Mouse (Mus musculus) forebrain, postnatal 0 days (tissue): ENCODE data around the gene Pno1. TPM values are rescaled to one million over a fixed set of nuclear protein-coding genes. Genes with fewer than 3 reads are reported as not detected.
"Not testable (repeated sequence)": the region's sequence is repeated elsewhere in the genome, so short reads cannot be mapped to it uniquely, and the experiment has no call there.

ENCODE experiments used
- ATAC-seq: fragments of 200-750 bp; cut with Nextera tagmentation; 2 replicates; pipeline ENCODE4 v1.8.0; 2017; ENCODE audit warnings: mild to moderate bottlenecking, moderate library complexity
- DNase-seq: peaks from one replicate; pipeline ENCODE4 v3.0.0-alpha.2; 2015
- H3K27ac ChIP-seq: fragments of 300-500 bp; sonication (generic); 2 replicates; pipeline ENCODE4 v1.5.1; 2014; ENCODE audit warnings: low read depth, mild to moderate bottlenecking, antibody characterized with exemption, low read length, moderate library complexity, mixed read lengths
- H3K27me3 ChIP-seq: fragments of 300-500 bp; sonication (generic); 2 replicates; pipeline ENCODE4 v1.6.1; 2014; ENCODE audit warnings: mild to moderate bottlenecking, low read length, mixed read lengths; ENCODE audit not compliant: insufficient read depth
- H3K36me3 ChIP-seq: fragments of 300-500 bp; sonication (generic); 2 replicates; pipeline ENCODE4 v1.6.1; 2014; ENCODE audit warnings: mild to moderate bottlenecking, moderate library complexity; ENCODE audit not compliant: insufficient read depth
- H3K4me1 ChIP-seq: fragments of 300-500 bp; sonication (generic); 2 replicates; pipeline ENCODE4 v1.6.1; 2014; ENCODE audit warnings: antibody characterized with exemption; ENCODE audit not compliant: insufficient read depth
- H3K4me2 ChIP-seq: fragments of 300-500 bp; sonication (generic); 2 replicates; pipeline ENCODE4 v1.6.1; 2014; ENCODE audit warnings: low read depth, mild to moderate bottlenecking, moderate library complexity
- H3K4me3 ChIP-seq: fragments of 300-500 bp; sonication (generic); 2 replicates; pipeline ENCODE4 v1.5.1; 2014; ENCODE audit warnings: low read depth, low read length, mixed read lengths
- H3K9ac ChIP-seq: fragments of 300-500 bp; sonication (generic); 2 replicates; pipeline ENCODE4 v1.6.1; 2014; ENCODE audit warnings: mild to moderate bottlenecking
- H3K9me3 ChIP-seq: fragments of 300-500 bp; sonication (generic); 2 replicates; pipeline ENCODE4 v1.6.1; 2016; ENCODE audit warnings: low read length
- CTCF ChIP-seq: sonication (generic); IDR thresholded peaks from 2 replicates; pipeline ENCODE4 v1.5.1; 2016; ENCODE audit warnings: antibody characterized with exemption, control low read depth, low read depth
- WGBS: fragments of 180-500 bp; shearing (Covaris S2); extraction: QIAGEN DNeasy Blood & Tissue Kit; methylation state at CpG from one replicate; pipeline ENCODE4 v1.1.7; 2014; 5-methylcytosine and 5-hydroxymethylcytosine counted together
- polyA plus RNA-seq: library from polyadenylated mRNA; unstranded; fragments of >200 nt; fragmentation: Nextera tagmentation; extraction: Ambion mirVana; gene quantifications from 2 replicates; pipeline ENCODE4 v1.2.1, GENCODE M21; 2015
- total RNA-seq: library from RNA; depleted of rRNA; stranded (reverse); fragments of >200 nt; gene quantifications from 2 replicates; pipeline ENCODE4 v1.2.3, GENCODE M21; 2014; rRNA removed

Pno1 gene
- total RNA-seq = 42.6 and 48.6 TPM in 2 replicates
- polyA plus RNA-seq = 60.4 and 71.0 TPM in 2 replicates

GRCm38 (mm10) chr11:17211258-17212140, at the start of gene Pno1:
TSS of gene Pno1 (minus strand) at chr11:17211568.
- WGBS = under 1% methylated on average over 65 of the region's 65 CpGs
- H3K4me3 ChIP-seq = peak within 1 kb of the TSS; percentile 70
- TF ChIP-seq CTCF = no peak
- no peaks in the 10 kb centered on the region for H3K27me3 ChIP-seq
- peak; percentile 98 for ATAC-seq
- H3K9me3 ChIP-seq = no peaks in the 10 kb centered on the region
- H3K9ac ChIP-seq = peak within 1 kb of the TSS; percentile 60
- H3K4me2 ChIP-seq = peak within 1 kb of the TSS; percentile 56
- H3K4me1 ChIP-seq = peaks cover 11% of the 10 kb centered on the region; the same call in 1 of the 2 replicates
- peak; percentile 99 for DNase-seq
- 0 out of 2 replicates have a peak, but pooled peaks cover 6% of the 10 kb centered on the region for H3K36me3 ChIP-seq
- H3K27ac ChIP-seq = peak within 1 kb of the TSS; percentile 72

- TF ChIP-seq CTCF = no peak
- Histone ChIP-seq H3K9me3 (no peaks in the 10 kb centered on the region), H3K4me3 (peak overlapping the region; percentile 96), H3K27me3 (no peaks in the 10 kb centered on the region), H3K4me1 (peaks cover 9% of the 10 kb centered on the region; the same call in 1 of the 2 replicates), H3K4me2 (peak overlapping the region; percentile 64), H3K27ac (peak overlapping the region; percentile 94), H3K36me3 (no peaks in the 10 kb centered on the region), H3K9ac (peak overlapping the region; percentile 93)
- peak; percentile 25 for ATAC-seq
- no peak for DNase-seq
- 1% methylated on average over 17 of the region's 17 CpGs for WGBS
Observed at GRCm38 (mm10) chr11:17257861-17258260, 46.5 kb upstream of the Pno1 start.

GRCm38 (mm10) chr11:17257443-17257842, 46.1 kb upstream of the Pno1 start, which contains the start of gene C1d:
TSS of gene C1d (plus strand) at chr11:17257579.
- Histone ChIP-seq H3K9ac (peak within 1 kb of the TSS; percentile 93), H3K36me3 (no peaks in the 10 kb centered on the region), H3K4me2 (peak within 1 kb of the TSS; percentile 64), H3K27me3 (no peaks in the 10 kb centered on the region), H3K4me1 (peaks cover 9% of the 10 kb centered on the region; the same call in 1 of the 2 replicates), H3K4me3 (peak within 1 kb of the TSS; percentile 96), H3K9me3 (no peaks in the 10 kb centered on the region), H3K27ac (peak within 1 kb of the TSS; percentile 94)
- TF ChIP-seq CTCF = no peak
- DNase-seq (peak; percentile 98), ATAC-seq (peak; percentile 96)
- WGBS = under 1% methylated on average over 33 of the region's 33 CpGs

GRCm38 (mm10) chr11:17256813-17257365, 45.5 kb upstream of the Pno1 start:
- no peaks in the 10 kb centered on the region for H3K9me3 ChIP-seq
- ATAC-seq = peak; percentile 61
- H3K4me1 ChIP-seq = peaks cover 9% of the 10 kb centered on the region; the same call in 1 of the 2 replicates
- peak overlapping the region; percentile 96 for H3K4me3 ChIP-seq
- TF ChIP-seq CTCF = no peak
- peak overlapping the region; percentile 93 for H3K9ac ChIP-seq
- H3K27ac ChIP-seq = peak overlapping the region; percentile 94
- no peaks in the 10 kb centered on the region for H3K36me3 ChIP-seq
- peak overlapping the region; percentile 64 for H3K4me2 ChIP-seq
- H3K27me3 ChIP-seq = no peaks in the 10 kb centered on the region
- 58% methylated on average over 8 of the region's 8 CpGs for WGBS
- no peak for DNase-seq

GRCm38 (mm10) chr11:17248715-17249114, 37.3 kb upstream of the Pno1 start:
- Histone ChIP-seq H3K9ac (no peak overlapping the region), H3K4me1 (no peaks in the 10 kb centered on the region), H3K36me3 (no peaks in the 10 kb centered on the region), H3K9me3 (no peaks in the 10 kb centered on the region), H3K4me2 (no peak overlapping the region), H3K4me3 (no peak overlapping the region), H3K27me3 (no peaks in the 10 kb centered on the region), H3K27ac (no peak overlapping the region)
- DNase-seq (no peak), ATAC-seq (no peak)
- no peak for TF ChIP-seq CTCF

GRCm38 (mm10) chr11:17238598-17238997, 27.2 kb upstream of the Pno1 start:
- not testable (repeated sequence) for H3K27me3 ChIP-seq, H3K4me1 ChIP-seq, H3K9me3 ChIP-seq, H3K27ac ChIP-seq, H3K9ac ChIP-seq, H3K4me3 ChIP-seq, ATAC-seq, H3K4me2 ChIP-seq, H3K36me3 ChIP-seq, DNase-seq
- WGBS = 95% methylated on average over 5 of the region's 5 CpGs

GRCm38 (mm10) chr11:17236449-17237037, 25.2 kb upstream of the Pno1 start:
- ATAC-seq = no peak
- WGBS = 85% methylated on average over 5 of the region's 5 CpGs

More at GRCm38 (mm10) chr11:17236449-17237037, 25.2 kb upstream of the Pno1 start:
- H3K4me1 ChIP-seq = no peaks in the 10 kb centered on the region
- TF ChIP-seq CTCF = no peak
- no peak overlapping the region for H3K4me3 ChIP-seq
- H3K9ac ChIP-seq = no peak overlapping the region
- DNase-seq = no peak
- H3K36me3 ChIP-seq = peaks cover 9% of the 10 kb centered on the region; the same call in 1 of the 2 replicates
- no peaks in the 10 kb centered on the region for H3K27me3 ChIP-seq
- no peak overlapping the region for H3K27ac ChIP-seq
- H3K9me3 ChIP-seq = no peaks in the 10 kb centered on the region
- no peak overlapping the region for H3K4me2 ChIP-seq
